ENCODE assay signal across 13 mouse cellular contexts in genomic region chr14:48199506-48199905, GRCm38 (mm10).
"Had no signal": no experiment of that assay in that cellular context is flagged by ENCODE, and none has a peak within 500 bp of the region (broad histone marks: within the 10 kb centered on the region; RNA-seq: fewer than 3 reads in every experiment).

No protein-coding gene starts in this region.

- H3K9me3 ChIP-seq: limb, embryonic 12.5 days; limb, embryonic 15.5 days; midbrain, embryonic 12.5 days; midbrain, embryonic 15.5 days had no signal

- H3K36me3 ChIP-seq: limb, embryonic 12.5 days; limb, embryonic 15.5 days; midbrain, embryonic 12.5 days; midbrain, embryonic 15.5 days had no signal

- H3K27me3 ChIP-seq: limb, embryonic 15.5 days; midbrain, embryonic 12.5 days had no signal

- DNase-seq: kidney, adult 2 months; kidney, postnatal 25 days; left cerebral cortex, postnatal 4 days; liver, postnatal 0 days; thymus, adult 18-20 months had no signal

- H3K4me3 ChIP-seq: limb, embryonic 12.5 days; limb, embryonic 15.5 days; midbrain, embryonic 12.5 days; midbrain, embryonic 15.5 days had no signal

- H3K9ac ChIP-seq: limb, embryonic 12.5 days; limb, embryonic 15.5 days; liver, embryonic 14.5 days; liver, postnatal 0 days; midbrain, embryonic 12.5 days; midbrain, embryonic 15.5 days had no signal

- H3K4me2 ChIP-seq: limb, embryonic 12.5 days; limb, embryonic 15.5 days; liver, embryonic 11.5 days; midbrain, embryonic 12.5 days; midbrain, embryonic 15.5 days had no signal

- ATAC-seq: intestine, postnatal 0 days; liver, postnatal 0 days; midbrain, embryonic 15.5 days had no signal

- H3K27ac ChIP-seq: kidney, postnatal 0 days; limb, embryonic 12.5 days; limb, embryonic 15.5 days; liver, embryonic 14.5 days; midbrain, embryonic 15.5 days had no signal
